Mouse (Mus musculus) hindbrain, embryonic 14.5 days (tissue): ENCODE data around the gene Gm49361. TPM values are rescaled to one million over a fixed set of nuclear protein-coding genes. Genes with fewer than 3 reads are reported as not detected.
"Not testable (repeated sequence)": the region's sequence is repeated elsewhere in the genome, so short reads cannot be mapped to it uniquely, and the experiment has no call there.

Experiments
- ATAC-seq: fragments of 200-750 bp; cut with Nextera tagmentation; 2 replicates; pipeline ENCODE4 v1.8.0; 2017; ENCODE audit warnings: moderate number of reproducible peaks, mild to moderate bottlenecking, moderate TSS enrichment, moderate library complexity; ENCODE audit not compliant: low FRiP score
- DNase-seq: peaks from one replicate; pipeline ENCODE4 v3.0.0-alpha.2; 2015; ENCODE audit warnings: low spot score
- H3K27ac ChIP-seq: fragments of 300-500 bp; sonication (generic); 2 replicates; pipeline ENCODE4 v1.5.1; 2014; ENCODE audit warnings: mild to moderate bottlenecking, moderate library complexity
- H3K27me3 ChIP-seq: fragments of 300-500 bp; sonication (generic); 2 replicates; pipeline ENCODE4 v1.6.1; 2014; ENCODE audit warnings: mild to moderate bottlenecking, low read length, mixed read lengths; ENCODE audit not compliant: control insufficient read depth, insufficient read depth
- H3K36me3 ChIP-seq: fragments of 300-500 bp; sonication (generic); replicated peaks from 2 replicates; pipeline ENCODE4 v1.6.1; 2014; ENCODE audit not compliant: control insufficient read depth, insufficient read depth
- H3K4me1 ChIP-seq: fragments of 300-500 bp; sonication (generic); replicated peaks from 2 replicates; pipeline ENCODE4 v1.6.1; 2014; ENCODE audit warnings: antibody characterized with exemption, low read length, mixed read lengths; ENCODE audit not compliant: control insufficient read depth, insufficient read depth
- H3K4me2 ChIP-seq: fragments of 300-500 bp; sonication (generic); replicated peaks from 2 replicates; pipeline ENCODE4 v1.6.1; 2014; ENCODE audit warnings: mild to moderate bottlenecking, moderate library complexity
- H3K4me3 ChIP-seq: fragments of 300-500 bp; sonication (generic); replicated peaks from 2 replicates; pipeline ENCODE4 v1.5.1; 2014; ENCODE audit warnings: mild to moderate bottlenecking, low read length
- H3K9ac ChIP-seq: fragments of 300-500 bp; sonication (generic); 2 replicates; pipeline ENCODE4 v1.6.1; 2014
- H3K9me3 ChIP-seq: fragments of 300-500 bp; sonication (generic); 2 replicates; pipeline ENCODE4 v1.6.1; 2016; ENCODE audit warnings: low read length; ENCODE audit not compliant: control insufficient read depth
- WGBS: fragments of 180-500 bp; shearing (Covaris S2); extraction: QIAGEN DNeasy Blood & Tissue Kit; methylation state at CpG from one replicate; pipeline ENCODE4 v1.1.7; 2014; 5-methylcytosine and 5-hydroxymethylcytosine counted together
- polyA plus RNA-seq: library from polyadenylated mRNA; unstranded; fragments of >200 nt; fragmentation: Nextera tagmentation; extraction: Ambion mirVana; gene quantifications from 2 replicates; pipeline ENCODE4 v1.2.1, GENCODE M21; 2014

The Gm49361 gene
- polyA plus RNA-seq, 1 experiment from 2014 or later = not detected

DNA sequence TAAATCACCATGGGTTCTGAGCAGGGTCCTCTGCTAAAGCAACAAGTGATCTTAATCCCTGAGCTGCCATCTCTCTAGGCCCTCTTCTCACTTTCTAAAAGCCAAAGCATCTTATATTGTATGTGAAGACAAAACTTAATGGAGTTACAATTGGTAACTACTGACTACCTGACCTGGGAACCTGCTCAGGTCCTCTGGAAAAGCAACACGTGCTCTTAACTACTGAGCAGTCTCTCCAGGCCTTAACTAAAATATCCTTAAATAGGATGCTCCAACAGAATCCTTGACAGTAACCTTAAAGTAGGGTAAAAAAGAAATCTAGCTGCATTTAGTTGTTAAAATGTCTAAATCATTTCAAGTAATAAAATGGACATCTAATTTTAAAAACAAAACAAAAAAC lies 82.3 kb downstream of the Gm49361 start:
- no peak overlapping the region for H3K27ac ChIP-seq
- H3K4me3 ChIP-seq = peak overlapping the region; percentile 65
- 45% methylated on average over 1 of the region's 1 CpGs for WGBS

DNA sequence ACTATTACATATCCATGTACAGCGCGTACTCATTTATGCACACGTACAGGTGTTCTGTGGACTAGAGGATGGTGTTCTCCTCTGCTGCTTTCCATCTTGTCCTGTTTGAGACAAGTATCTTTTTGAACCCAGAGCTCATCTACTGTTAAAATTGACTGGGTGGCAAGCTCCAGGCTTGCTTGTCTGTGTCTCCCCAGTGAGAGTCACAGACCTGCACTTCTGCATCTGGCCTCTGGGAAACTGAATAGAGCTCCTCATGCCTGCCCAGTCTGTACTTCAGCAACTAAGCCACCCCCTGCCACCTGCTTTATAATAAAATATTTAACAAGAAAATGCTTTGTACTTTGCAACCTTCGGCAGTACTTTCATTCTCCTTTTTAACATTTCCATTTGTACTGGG lies 87.6 kb downstream of the Gm49361 start:
- DNase-seq = no peak
- Histone ChIP-seq H3K9ac (no peak overlapping the region), H3K27me3 (no peaks in the 10 kb centered on the region), H3K36me3 (no peaks in the 10 kb centered on the region), H3K27ac (no peak overlapping the region), H3K9me3 (no peaks in the 10 kb centered on the region), H3K4me1 (no peaks in the 10 kb centered on the region), H3K4me3 (no peak overlapping the region), H3K4me2 (no peak overlapping the region)
- no peak for ATAC-seq
- WGBS = 96% methylated on average over 4 of the region's 4 CpGs

More for the DNA sequence above, 82.3 kb downstream of the Gm49361 start:
- ATAC-seq (no peak), DNase-seq (no peak)
- no peaks in the 10 kb centered on the region for H3K36me3 ChIP-seq
- no peaks in the 10 kb centered on the region for H3K27me3 ChIP-seq
- peaks cover 16% of the 10 kb centered on the region for H3K4me1 ChIP-seq
- peak overlapping the region; percentile 83 for H3K9ac ChIP-seq
- H3K4me2 ChIP-seq = peak overlapping the region; percentile 96
- H3K9me3 ChIP-seq = no peaks in the 10 kb centered on the region

DNA sequence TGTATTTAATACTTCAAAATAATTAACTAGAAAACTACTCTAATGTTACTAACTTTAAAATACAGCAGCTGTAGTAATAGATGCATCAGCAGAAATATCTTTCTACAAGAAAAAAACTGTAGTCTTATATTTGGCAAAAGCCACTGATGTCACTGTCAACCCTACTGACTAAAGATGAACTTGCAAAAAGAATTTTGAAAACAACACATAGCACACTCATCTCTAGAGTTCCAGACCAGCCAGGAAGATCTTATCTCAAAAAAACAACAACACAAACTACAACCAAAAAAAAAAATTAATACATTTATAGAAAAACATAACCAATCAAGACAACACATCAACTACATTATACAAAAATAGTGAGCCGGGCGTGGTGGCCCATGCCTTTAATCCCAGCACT lies 88.4 kb downstream of the Gm49361 start:
- ATAC-seq = no peak
- Histone ChIP-seq H3K4me2 (no peak overlapping the region), H3K9ac (no peak overlapping the region), H3K27ac (no peak overlapping the region), H3K36me3 (no peaks in the 10 kb centered on the region), H3K4me3 (no peak overlapping the region), H3K27me3 (no peaks in the 10 kb centered on the region), H3K4me1 (no peaks in the 10 kb centered on the region), H3K9me3 (no peaks in the 10 kb centered on the region)
- DNase-seq = no peak
- WGBS = 99% methylated on average over 2 of the region's 2 CpGs

DNA sequence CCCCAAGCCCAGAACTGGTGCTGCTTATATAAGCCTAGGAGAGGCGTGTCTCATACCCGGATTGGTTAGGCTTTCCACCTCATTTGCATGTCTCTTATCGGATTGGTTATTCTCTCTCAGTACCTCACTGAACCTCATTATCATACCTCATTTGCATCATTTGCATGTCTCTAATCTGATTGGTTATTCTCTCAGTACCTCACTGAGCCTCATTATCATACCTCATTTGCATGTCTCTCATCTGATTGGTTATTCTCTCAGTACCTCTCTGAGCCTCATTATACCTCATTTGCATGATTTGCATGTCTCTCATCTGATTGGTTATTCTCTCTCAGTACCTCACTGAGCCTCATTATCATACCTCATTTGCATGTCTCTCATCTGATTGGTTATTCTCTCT lies 89.4 kb downstream of the Gm49361 start:
- not testable (repeated sequence) for H3K4me3 ChIP-seq, H3K4me2 ChIP-seq, ATAC-seq, H3K9me3 ChIP-seq, H3K9ac ChIP-seq, H3K27me3 ChIP-seq, H3K36me3 ChIP-seq, H3K27ac ChIP-seq, DNase-seq, H3K4me1 ChIP-seq
- WGBS = 94% methylated on average over 3 of the region's 3 CpGs

DNA sequence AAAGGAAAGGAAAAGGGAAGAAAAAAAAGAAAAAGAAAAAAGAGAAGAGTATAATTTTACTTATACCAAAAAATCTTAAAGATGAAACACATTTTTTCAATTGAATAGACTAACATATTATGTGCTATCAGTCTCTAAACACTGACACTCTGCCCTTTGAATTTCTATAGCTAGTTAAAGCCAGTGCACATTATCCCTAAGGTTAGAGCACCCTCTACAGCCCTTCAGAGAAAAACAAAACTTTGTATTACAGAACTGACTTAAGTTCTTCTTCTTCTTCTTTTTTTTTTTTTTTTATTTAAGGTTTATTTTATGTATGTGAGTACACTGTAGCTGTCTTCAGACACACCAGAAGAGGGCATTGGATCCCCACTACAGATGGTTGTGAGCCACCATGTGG lies 96.4 kb downstream of the Gm49361 start:
- ATAC-seq (no peak), DNase-seq (no peak)
- Histone ChIP-seq H3K27me3 (no peaks in the 10 kb centered on the region), H3K4me1 (no peaks in the 10 kb centered on the region), H3K4me2 (no peak overlapping the region), H3K27ac (no peak overlapping the region), H3K9me3 (no peaks in the 10 kb centered on the region), H3K9ac (no peak overlapping the region), H3K36me3 (0 out of 2 replicates have a peak, but pooled peaks cover 6% of the 10 kb centered on the region), H3K4me3 (no peak overlapping the region)

DNA sequence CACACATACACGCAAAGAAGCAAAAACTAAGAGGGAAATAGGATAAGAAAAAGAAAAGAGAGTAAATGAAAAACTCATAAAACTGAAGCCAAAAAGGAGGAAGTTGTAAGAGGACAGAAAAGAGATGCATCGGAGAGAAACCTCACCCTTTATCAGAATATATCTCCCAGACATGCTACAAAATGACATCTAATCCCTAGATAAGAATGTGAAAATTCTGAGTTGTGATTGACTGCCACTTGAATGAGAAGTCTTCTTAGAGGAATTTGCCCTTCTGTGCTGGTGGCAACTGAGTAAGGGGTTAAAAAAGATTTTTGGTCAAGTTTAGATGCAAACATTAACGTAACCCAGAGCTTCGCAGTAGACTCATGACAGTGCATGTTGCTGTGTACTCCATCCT lies 99.7 kb downstream of the Gm49361 start:
- Histone ChIP-seq H3K4me1 (no peaks in the 10 kb centered on the region), H3K9ac (no peak overlapping the region), H3K27ac (no peak overlapping the region), H3K27me3 (no peaks in the 10 kb centered on the region), H3K9me3 (no peaks in the 10 kb centered on the region), H3K4me3 (no peak overlapping the region), H3K36me3 (0 out of 2 replicates have a peak, but pooled peaks cover 6% of the 10 kb centered on the region), H3K4me2 (no peak overlapping the region)
- WGBS = 93% methylated on average over 4 of the region's 4 CpGs
- ATAC-seq (no peak), DNase-seq (no peak)

DNA sequence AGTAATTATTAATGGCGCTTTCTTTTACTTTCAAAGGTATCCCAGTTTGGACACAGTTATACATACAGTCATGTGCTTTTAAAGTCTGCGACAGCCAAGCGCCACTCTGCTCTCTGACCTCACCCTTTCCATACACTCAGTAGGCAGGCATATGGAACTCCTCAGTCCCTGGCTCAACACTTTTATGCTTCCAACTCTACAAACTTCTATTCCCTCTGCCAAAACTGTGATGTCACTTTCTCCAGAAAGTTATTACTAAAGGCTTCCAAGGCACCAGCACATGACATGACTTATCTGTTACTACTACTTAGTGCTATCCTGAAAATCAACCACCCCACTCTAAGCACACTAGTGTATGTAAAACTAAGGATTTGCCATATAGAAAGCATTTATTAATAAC lies 106.8 kb downstream of the Gm49361 start:
- DNase-seq (no peak), ATAC-seq (no peak)
- Histone ChIP-seq H3K4me2 (no peak overlapping the region), H3K27ac (no peak overlapping the region), H3K27me3 (no peaks in the 10 kb centered on the region), H3K4me3 (no peak overlapping the region), H3K36me3 (no peaks in the 10 kb centered on the region; the same call in 1 of the 2 replicates), H3K4me1 (no peaks in the 10 kb centered on the region), H3K9me3 (no peaks in the 10 kb centered on the region), H3K9ac (no peak overlapping the region)
- WGBS = 95% methylated on average over 3 of the region's 3 CpGs

DNA sequence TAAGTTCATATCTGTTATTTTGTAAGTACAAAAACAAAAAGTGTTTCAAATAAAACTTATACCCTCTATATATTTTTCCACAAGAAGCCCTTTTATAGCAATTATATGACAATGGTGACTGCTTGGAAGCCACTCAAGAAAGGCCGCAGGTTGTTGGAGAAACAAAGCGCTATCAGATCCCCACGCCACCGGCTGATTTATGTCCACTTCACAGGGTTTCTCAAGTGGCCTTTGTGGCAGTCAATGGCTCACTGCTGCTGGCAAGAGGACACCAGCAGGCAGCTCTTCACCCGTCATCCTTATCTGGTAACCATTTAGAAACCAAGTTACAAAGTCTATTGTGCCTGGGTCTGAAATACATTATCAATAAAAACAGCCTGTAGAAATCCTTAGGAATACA lies 111.8 kb downstream of the Gm49361 start:
- no peaks in the 10 kb centered on the region for H3K27me3 ChIP-seq
- no peaks in the 10 kb centered on the region for H3K4me1 ChIP-seq
- peaks cover 3% of the 10 kb centered on the region; the same call in 1 of the 2 replicates for H3K36me3 ChIP-seq
- 39% methylated on average over 5 of the region's 5 CpGs for WGBS
- no peak overlapping the region for H3K4me3 ChIP-seq
- no peak overlapping the region for H3K4me2 ChIP-seq
- ATAC-seq (no peak), DNase-seq (no peak)
- H3K27ac ChIP-seq = no peak overlapping the region
- no peak overlapping the region for H3K9ac ChIP-seq
- no peaks in the 10 kb centered on the region for H3K9me3 ChIP-seq

DNA sequence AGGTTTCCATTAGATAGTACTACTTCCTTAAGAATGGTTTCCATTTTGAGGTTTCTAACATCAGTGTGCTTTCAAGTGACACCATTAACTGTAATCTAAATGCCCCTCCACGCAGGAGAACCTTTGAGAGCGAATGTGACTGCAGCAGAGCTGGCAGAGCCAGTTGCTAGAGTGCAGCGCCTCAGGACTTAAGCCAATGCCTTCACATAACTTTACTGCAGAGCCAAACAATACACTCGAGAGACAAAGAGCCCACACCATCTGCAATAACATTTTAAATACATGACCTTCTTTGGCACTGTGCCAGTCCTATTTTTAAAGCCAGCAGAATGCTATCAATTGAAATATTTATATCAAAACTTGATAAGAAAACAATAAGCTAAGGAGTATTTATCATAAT lies 116.3 kb downstream of the Gm49361 start:
- Histone ChIP-seq H3K4me2 (no peak overlapping the region), H3K4me3 (no peak overlapping the region), H3K9me3 (no peaks in the 10 kb centered on the region), H3K36me3 (peaks cover 32% of the 10 kb centered on the region), H3K9ac (no peak overlapping the region), H3K4me1 (no peaks in the 10 kb centered on the region), H3K27me3 (no peaks in the 10 kb centered on the region), H3K27ac (no peak overlapping the region)
- ATAC-seq (no peak), DNase-seq (no peak)
- 66% methylated on average over 4 of the region's 4 CpGs for WGBS

DNA sequence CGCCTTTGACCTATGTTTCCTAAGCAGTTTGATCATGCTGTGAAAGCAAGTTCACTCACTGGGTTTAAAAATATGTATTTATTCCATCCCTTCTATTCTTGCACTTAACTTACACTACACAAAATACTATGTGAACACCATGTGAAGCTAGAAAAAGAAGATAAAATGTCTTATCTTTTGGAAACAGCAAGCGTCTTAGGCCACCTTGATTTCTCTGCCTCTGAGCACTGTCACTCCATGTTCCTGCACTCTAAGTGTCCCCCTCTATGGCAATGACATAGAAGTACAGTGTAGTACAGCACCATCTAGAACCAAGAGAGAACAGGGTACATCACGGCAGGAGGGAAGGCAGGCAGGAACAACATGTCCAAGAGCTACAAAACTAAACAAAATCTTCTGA lies 123.0 kb downstream of the Gm49361 start:
- Histone ChIP-seq H3K27ac (no peak overlapping the region), H3K36me3 (peaks cover 32% of the 10 kb centered on the region), H3K4me3 (no peak overlapping the region), H3K9ac (no peak overlapping the region), H3K27me3 (no peaks in the 10 kb centered on the region), H3K4me2 (no peak overlapping the region), H3K9me3 (no peaks in the 10 kb centered on the region), H3K4me1 (no peaks in the 10 kb centered on the region)
- WGBS = 79% methylated on average over 3 of the region's 3 CpGs
- ATAC-seq (no peak), DNase-seq (no peak)
